Mouse (Mus musculus) skeletal muscle tissue, postnatal 0 days (tissue): ENCODE measurements around the gene Fbxo46. TPM values are rescaled to one million over a fixed set of nuclear protein-coding genes. Genes with fewer than 3 reads are reported as not detected.

Experiments
- microRNA counts: library from miRNA; unstranded; fragments of <30 nt; microRNA quantifications from one replicate; lab custom pipeline; 2015
- microRNA-seq, 2 experiments: library from miRNA; unstranded; fragments of <30 nt; microRNA quantifications; one replicate each; pipeline ENCODE4; 2016
- polyA plus RNA-seq: library from polyadenylated mRNA; unstranded; fragments of >200 nt; fragmentation: Nextera tagmentation; extraction: Ambion mirVana; gene quantifications from 2 replicates; pipeline ENCODE4 v1.2.1, GENCODE M21; 2015

Gene Fbxo46
- polyA plus RNA-seq = 5.7 and 6.0 TPM in 2 replicates

GRCm38 (mm10) chr7:19119631-19120429 lies at the start of gene Fbxo46:
Gene Fbxo46, plus strand, starts transcription at chr7:19119859.

GRCm38 (mm10) chr7:19075723-19076585 lies 43.7 kb upstream of the Fbxo46 start, which contains the start of gene Dmwd:
Gene Dmwd, plus strand, starts transcription at chr7:19076227.

GRCm38 (mm10) chr7:19083701-19084100 lies 36.0 kb upstream of the Fbxo46 start, which contains the start of gene Dmpk:
Gene Dmpk, plus strand, starts transcription at chr7:19083849.

GRCm38 (mm10) chr7:19094471-19094825 lies 25.2 kb upstream of the Fbxo46 start, which contains the start of gene Six5:
Gene Six5, plus strand, starts transcription at chr7:19094594.

GRCm38 (mm10) chr7:19118028-19118771 lies 1.5 kb upstream of the Fbxo46 start, which contains the start of gene Gm4969:
Gene Gm4969, minus strand, starts transcription at chr7:19118368.

GRCm38 (mm10) chr7:19148875-19149541 lies 29.3 kb downstream of the Fbxo46 start, which contains the start of gene Qpctl:
Gene Qpctl, minus strand, starts transcription at chr7:19149291.

GRCm38 (mm10) chr7:19149626-19150025 lies 30.0 kb downstream of the Fbxo46 start, which contains the start of gene Snrpd2:
Gene Snrpd2, plus strand, starts transcription at chr7:19149722.

GRCm38 (mm10) chr7:19165656-19166423 lies 46.2 kb downstream of the Fbxo46 start, which contains the start of gene Gipr:
Gene Gipr, minus strand, starts transcription at chr7:19166127.

GRCm38 (mm10) chr7:19175708-19176515 lies 56.3 kb downstream of the Fbxo46 start, which contains the start of gene Eml2:
Gene Eml2, plus strand, starts transcription at chr7:19176421.

MicroRNAs within 50 kb of the gene (microRNA counts, 519-probe panel; counts per million panel counts)
- 296 counts per million, percentile 58 among the panel's probes with 10 or more counts for microRNA mmu-miR-330 (lab: Ali Mortazavi, UCI)

Small RNA genes lying within 50 kb of the gene (microRNA-seq; reads per million reads assigned to microRNA genes)
- gene Mir3100 (6.2 to 7.7 reads per million in 2 experiments), gene Mir330 (108 to 113 reads per million in 2 experiments)

Other genes with a start within 250 kb of the Fbxo46 start
- gene Pglyrp1, start 248.5 kb upstream of the Fbxo46 start, polyA plus RNA-seq = 1.4 and 1.9 TPM in 2 replicates
- gene Ccdc61, start 209.4 kb upstream of the Fbxo46 start, polyA plus RNA-seq = 11.4 and 14.7 TPM in 2 replicates
- 0.29 and 0.33 TPM in 2 replicates for gene Nova2, start 194.0 kb upstream of the Fbxo46 start, polyA plus RNA-seq
- not detected in 2 replicates for gene Nanos2, start 132.5 kb upstream of the Fbxo46 start, polyA plus RNA-seq
- 1.3 and 1.5 TPM in 2 replicates for gene Mypop, start 128.6 kb upstream of the Fbxo46 start, polyA plus RNA-seq
- 12.3 and 16.4 TPM in 2 replicates for gene Irf2bp1, start 115.8 kb upstream of the Fbxo46 start, polyA plus RNA-seq
- 0.22 TPM in 1 of 2 replicates, not detected in the other for gene Foxa3, start 96.3 kb upstream of the Fbxo46 start, polyA plus RNA-seq
- 16.8 and 18.7 TPM in 2 replicates for gene Sympk, start 95.5 kb upstream of the Fbxo46 start, polyA plus RNA-seq
- not detected in 2 replicates for gene Rsph6a, start 65.2 kb upstream of the Fbxo46 start, polyA plus RNA-seq
- 14.4 and 14.7 TPM in 2 replicates for gene Dmwd, start 43.6 kb upstream of the Fbxo46 start, polyA plus RNA-seq
- 145 and 149 TPM in 2 replicates for gene Dmpk, start 36.0 kb upstream of the Fbxo46 start, polyA plus RNA-seq
- 3.9 and 4.8 TPM in 2 replicates for gene Six5, start 25.3 kb upstream of the Fbxo46 start, polyA plus RNA-seq
- 0.30 and 0.65 TPM in 2 replicates for gene Gm4969, start 1.5 kb upstream of the Fbxo46 start, polyA plus RNA-seq
- gene Qpctl, start 29.4 kb downstream of the Fbxo46 start, polyA plus RNA-seq = 7.6 and 8.3 TPM in 2 replicates
- 73.1 and 81.1 TPM in 2 replicates for gene Snrpd2, start 29.9 kb downstream of the Fbxo46 start, polyA plus RNA-seq
- gene Gipr, start 46.3 kb downstream of the Fbxo46 start, polyA plus RNA-seq = 0.15 and 0.72 TPM in 2 replicates
- 4.9 and 5.0 TPM in 2 replicates for gene Eml2, start 56.6 kb downstream of the Fbxo46 start, polyA plus RNA-seq
- gene Gpr4, start 92.7 kb downstream of the Fbxo46 start, polyA plus RNA-seq = 1.3 TPM in 2 replicates
- gene Opa3, start 108.5 kb downstream of the Fbxo46 start, polyA plus RNA-seq = 22.8 and 24.1 TPM in 2 replicates
- 41.2 and 52.3 TPM in 2 replicates for gene Vasp, start 152.0 kb downstream of the Fbxo46 start, polyA plus RNA-seq
- gene Ppm1n, start 160.2 kb downstream of the Fbxo46 start, polyA plus RNA-seq = 0.11 TPM in 1 of 2 replicates, not detected in the other
- gene Rtn2, start 162.8 kb downstream of the Fbxo46 start, polyA plus RNA-seq = 408 and 509 TPM in 2 replicates
- 0.23 and 0.84 TPM in 2 replicates for gene Fosb, start 190.2 kb downstream of the Fbxo46 start, polyA plus RNA-seq
- 37.1 and 45.7 TPM in 2 replicates for gene Ercc1, start 224.9 kb downstream of the Fbxo46 start, polyA plus RNA-seq
- 13.9 TPM in 2 replicates for gene Cd3eap, start 239.6 kb downstream of the Fbxo46 start, polyA plus RNA-seq
- gene Ppp1r13l, start 239.9 kb downstream of the Fbxo46 start, polyA plus RNA-seq = 1.4 and 2.4 TPM in 2 replicates